Mouse (Mus musculus) stomach, embryonic 14.5 days (tissue): Measurements from ENCODE around the gene Gm21650. TPM values are rescaled to one million over a fixed set of nuclear protein-coding genes. Genes with fewer than 3 reads are reported as not detected.
"Not testable (repeated sequence)": the region's sequence is repeated elsewhere in the genome, so short reads cannot be mapped to it uniquely, and the experiment has no call there.

Source experiments
- ATAC-seq: fragments of 200-750 bp; cut with Nextera tagmentation; 2 replicates; pipeline ENCODE4 v1.8.0; 2017; ENCODE audit warnings: low read depth, moderate TSS enrichment; ENCODE audit not compliant: insufficient number of reproducible peaks, insufficient read depth, low FRiP score
- H3K27ac ChIP-seq: fragments of 300-500 bp; sonication (generic); 2 replicates; pipeline ENCODE4 v1.5.1; 2014; ENCODE audit warnings: mild to moderate bottlenecking, low read length, moderate library complexity, mixed read lengths
- H3K27me3 ChIP-seq: fragments of 300-500 bp; sonication (generic); 2 replicates; pipeline ENCODE4 v1.6.1; 2014; ENCODE audit warnings: low read length, control low read depth, mixed read lengths; ENCODE audit not compliant: control insufficient read depth, insufficient read depth
- H3K36me3 ChIP-seq: fragments of 300-500 bp; sonication (generic); 2 replicates; pipeline ENCODE4 v1.6.1; 2014; ENCODE audit warnings: mild to moderate bottlenecking, control low read depth, low read length, moderate library complexity, mixed read lengths; ENCODE audit not compliant: control insufficient read depth, insufficient read depth
- H3K4me1 ChIP-seq: fragments of 300-500 bp; sonication (generic); 2 replicates; pipeline ENCODE4 v1.6.1; 2014; ENCODE audit warnings: low read length, control low read depth, mixed read lengths; ENCODE audit not compliant: control insufficient read depth, insufficient read depth
- H3K4me2 ChIP-seq: fragments of 300-500 bp; sonication (generic); replicated peaks from 2 replicates; pipeline ENCODE4 v1.6.1; 2014; ENCODE audit warnings: low read depth, low read length, control low read depth
- H3K4me3 ChIP-seq: fragments of 300-500 bp; sonication (generic); 2 replicates; pipeline ENCODE4 v1.5.1; 2014; ENCODE audit warnings: low read depth, low read length, control low read depth
- H3K9ac ChIP-seq: fragments of 300-500 bp; sonication (generic); replicated peaks from 2 replicates; pipeline ENCODE4 v1.6.1; 2014; ENCODE audit warnings: low read depth, mild to moderate bottlenecking, control low read depth, low read length, moderate library complexity, mixed read lengths
- H3K9me3 ChIP-seq: fragments of 300-500 bp; sonication (generic); 2 replicates; pipeline ENCODE4 v1.6.1; 2016; ENCODE audit warnings: low read depth, low read length, control low read depth; ENCODE audit not compliant: control insufficient read depth
- WGBS: fragments of 180-500 bp; shearing (Covaris S2); extraction: QIAGEN DNeasy Blood & Tissue Kit; methylation state at CpG from one replicate; pipeline ENCODE4 v1.1.7; 2014; 5-methylcytosine and 5-hydroxymethylcytosine counted together
- polyA plus RNA-seq: library from polyadenylated mRNA; unstranded; fragments of >200 nt; fragmentation: Nextera tagmentation; extraction: Ambion mirVana; gene quantifications from 2 replicates; pipeline ENCODE4 v1.2.1, GENCODE M21; 2014

Gm21650 gene
- polyA plus RNA-seq = not detected in 2 replicates

DNA sequence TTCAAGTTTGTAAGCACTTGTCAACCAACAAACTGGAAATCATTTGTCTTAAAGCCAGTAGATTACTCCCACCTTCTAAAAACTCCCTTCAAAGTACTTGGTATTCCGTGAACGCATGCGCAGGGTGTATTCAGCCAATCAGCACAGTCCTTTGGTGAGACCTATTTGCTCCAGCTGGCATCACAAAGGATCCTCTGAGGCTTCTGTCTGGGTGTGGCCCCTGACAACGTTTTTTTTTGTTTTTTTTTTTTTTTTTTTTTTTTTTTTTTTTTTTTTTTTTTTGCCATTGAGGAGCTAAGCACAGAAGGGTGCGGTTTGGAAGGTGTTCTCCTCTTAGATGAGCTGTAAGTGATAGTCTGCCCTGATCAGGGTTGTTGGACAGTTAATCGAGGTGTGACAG is at the start of gene Gm21650:
Gm21650 (plus strand) TSS at position 301 of the 400 bp plus-strand sequence.
- no CpG with 5 or more reads among the region's 6 CpGs for WGBS
- not testable (repeated sequence) for H3K9ac ChIP-seq, H3K27me3 ChIP-seq

More for the DNA sequence above, at the start of gene Gm21650:
- not testable (repeated sequence) for H3K4me2 ChIP-seq, ATAC-seq, H3K36me3 ChIP-seq, H3K9me3 ChIP-seq, H3K4me1 ChIP-seq, H3K4me3 ChIP-seq, H3K27ac ChIP-seq
